Mouse (Mus musculus) liver (tissue): Measurements from ENCODE around the gene Hectd4.
"Not testable (repeated sequence)": the region's sequence is repeated elsewhere in the genome, so short reads cannot be mapped to it uniquely, and the experiment has no call there.

ENCODE experiments used
- DNase-seq: peaks from one replicate; pipeline ENCODE4 v3.0.0-alpha.2; 2020; ENCODE audit warnings: mixed read lengths

Hectd4 gene

GRCm38 (mm10) chr5:121219980-121220731, at the start of gene Hectd4:
Gene Hectd4 (plus strand): TSS chr5:121220219.
- DNase-seq: peak; percentile 100

GRCm38 (mm10) chr5:121172835-121173234, 47.2 kb upstream of the Hectd4 start:
- DNase-seq: no peak

GRCm38 (mm10) chr5:121179077-121179857, 40.8 kb upstream of the Hectd4 start:
- DNase-seq: no peak

GRCm38 (mm10) chr5:121183269-121183668, 36.8 kb upstream of the Hectd4 start:
- DNase-seq: no peak

- no peak for DNase-seq
Measured at GRCm38 (mm10) chr5:121184375-121184774, 35.6 kb upstream of the Hectd4 start.

GRCm38 (mm10) chr5:121184945-121185551, 35.0 kb upstream of the Hectd4 start:
- DNase-seq: peak; percentile 48

- DNase-seq: no peak
Measured at GRCm38 (mm10) chr5:121187580-121188001, 32.4 kb upstream of the Hectd4 start.

GRCm38 (mm10) chr5:121188265-121188664, 31.8 kb upstream of the Hectd4 start:
- no peak for DNase-seq

GRCm38 (mm10) chr5:121189182-121189581, 30.8 kb upstream of the Hectd4 start:
- DNase-seq: no peak

GRCm38 (mm10) chr5:121190210-121190835, 29.7 kb upstream of the Hectd4 start:
- DNase-seq: no peak

GRCm38 (mm10) chr5:121190836-121191583, 29.0 kb upstream of the Hectd4 start, which contains the start of gene Ptpn11:
Gene Ptpn11 (minus strand): TSS chr5:121191397.
- peak; percentile 90 for DNase-seq

- DNase-seq: no peak
Measured at GRCm38 (mm10) chr5:121191584-121191906, 28.5 kb upstream of the Hectd4 start.

- peak; percentile 39 for DNase-seq
Measured at GRCm38 (mm10) chr5:121194173-121194572, 25.8 kb upstream of the Hectd4 start.

- DNase-seq: peak; percentile 44
Measured at GRCm38 (mm10) chr5:121196764-121197163, 23.3 kb upstream of the Hectd4 start.

- no peak for DNase-seq
Measured at GRCm38 (mm10) chr5:121197337-121197736, 22.7 kb upstream of the Hectd4 start.

GRCm38 (mm10) chr5:121198376-121198775, 21.6 kb upstream of the Hectd4 start:
- DNase-seq: peak; percentile 34

GRCm38 (mm10) chr5:121201739-121202138, 18.3 kb upstream of the Hectd4 start:
- DNase-seq: no peak

- DNase-seq: no peak
Measured at GRCm38 (mm10) chr5:121202467-121202866, 17.6 kb upstream of the Hectd4 start.

GRCm38 (mm10) chr5:121204132-121205089, 15.6 kb upstream of the Hectd4 start, which contains the start of gene Rpl6:
Gene Rpl6 (plus strand): TSS chr5:121204481.
- DNase-seq: peak; percentile 82

- not testable (repeated sequence) for DNase-seq
Measured at GRCm38 (mm10) chr5:121205537-121206130, 14.4 kb upstream of the Hectd4 start.

GRCm38 (mm10) chr5:121206540-121206939, 13.5 kb upstream of the Hectd4 start:
- DNase-seq: no peak
